Mouse (Mus musculus): ENCODE measurements around the gene Cenpu. TPM values are rescaled to one million over a fixed set of nuclear protein-coding genes. Genes with fewer than 3 reads are reported as not detected.

Cenpu gene
- 10 to 100 TPM; 19.7 to 23.7 TPM for total RNA-seq (2023)

GRCm38 (mm10) chr8:46551615-46552440, at the start of gene Cenpu:
Cenpu (plus strand) TSS chr8:46552028.

GRCm38 (mm10) chr8:46616879-46617689, 65.3 kb downstream of the Cenpu start, which contains the start of the genes Primpol and Casp3:
Primpol (minus strand) TSS chr8:46617212.
Casp3 (plus strand) TSS chr8:46617291.

Other genes starting within 250 kb of the Cenpu start
- 100 to 1,000 TPM; 219 to 244 TPM for gene Acsl1, start 81.0 kb upstream of the Cenpu start, total RNA-seq (2023)
- gene Primpol, start 65.2 kb downstream of the Cenpu start, total RNA-seq (2023) = 10 to 100 TPM; 19.3 to 23.1 TPM
- gene Casp3, start 65.3 kb downstream of the Cenpu start, total RNA-seq (2023) = 10 to 100 TPM; 57.2 to 59.8 TPM
- 100 to 1,000 TPM; 173 to 184 TPM for gene Irf2, start 187.7 kb downstream of the Cenpu start, total RNA-seq (2023)

All from neutrophil, adult 59 days (primary cell).